Mouse (Mus musculus) left cerebral cortex, postnatal 14 days (tissue): ENCODE measurements around the gene Nqo1. TPM values are rescaled to one million over a fixed set of nuclear protein-coding genes. Genes with fewer than 3 reads are reported as not detected.

Source experiments
- DNase-seq, 2 experiments: peaks; one replicate each; pipeline ENCODE4 v3.0.0; 2021 to 2022; ENCODE audit warnings: low spot score in 2 of 2, mixed read lengths in 1 of 2
- intact Hi-C: fragments of 180-260 bp; cut with DNase I; formaldehyde crosslinking; loops from one replicate; pipeline ENCODE4 v1.15.1; 2025
- total RNA-seq, 2 experiments: library from RNA; stranded (reverse); gene quantifications; 2 replicates each; pipeline ENCODE4 v1.2.3; 2021

Gene Nqo1
- total RNA-seq, 2 experiments from 2014 or later = 3.2 to 4.1 TPM

DNA sequence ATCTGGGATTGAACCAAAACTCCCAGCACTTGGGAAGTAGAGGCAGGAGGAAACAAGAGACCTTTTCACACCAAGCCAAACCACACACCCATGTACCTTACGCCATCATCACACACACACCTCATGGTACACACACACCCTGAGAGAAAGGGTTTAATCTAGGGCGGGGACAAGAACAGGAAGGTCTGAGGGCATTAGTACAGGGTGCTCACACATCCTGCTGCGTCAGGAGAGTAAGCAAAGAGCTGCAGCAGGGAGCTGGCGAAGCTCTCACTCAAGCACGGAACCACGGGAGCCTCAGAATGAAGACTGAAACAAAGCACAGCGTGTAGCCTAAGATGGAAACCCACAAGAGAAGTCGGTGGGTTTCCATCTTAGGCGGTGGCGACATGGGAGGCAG lies 10.9 kb upstream of the Nqo1 start:
- intact Hi-C loops = no loop called here

DNA sequence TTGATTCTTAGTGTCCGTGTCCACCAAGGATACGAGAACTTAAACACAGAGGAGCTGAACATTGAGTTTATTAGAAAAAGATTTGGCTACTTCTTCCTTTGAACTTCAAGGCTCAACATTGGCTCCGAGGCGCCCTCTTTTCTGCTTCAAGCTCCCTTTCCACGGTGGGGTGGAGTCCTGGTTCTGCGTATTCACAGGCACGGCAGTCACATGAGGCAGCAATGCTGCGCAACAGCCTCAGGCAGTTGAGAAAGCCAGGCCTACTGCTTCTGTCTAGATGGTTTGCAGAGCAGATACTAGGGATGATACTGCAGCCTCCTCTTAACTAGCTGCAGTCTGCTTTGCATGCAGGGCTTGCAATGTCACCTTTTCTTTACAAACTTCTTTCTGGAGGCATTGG lies 9.5 kb upstream of the Nqo1 start:
- no peak for DNase-seq

More for the DNA sequence above, 10.9 kb upstream of the Nqo1 start:
- no peak for DNase-seq

DNA sequence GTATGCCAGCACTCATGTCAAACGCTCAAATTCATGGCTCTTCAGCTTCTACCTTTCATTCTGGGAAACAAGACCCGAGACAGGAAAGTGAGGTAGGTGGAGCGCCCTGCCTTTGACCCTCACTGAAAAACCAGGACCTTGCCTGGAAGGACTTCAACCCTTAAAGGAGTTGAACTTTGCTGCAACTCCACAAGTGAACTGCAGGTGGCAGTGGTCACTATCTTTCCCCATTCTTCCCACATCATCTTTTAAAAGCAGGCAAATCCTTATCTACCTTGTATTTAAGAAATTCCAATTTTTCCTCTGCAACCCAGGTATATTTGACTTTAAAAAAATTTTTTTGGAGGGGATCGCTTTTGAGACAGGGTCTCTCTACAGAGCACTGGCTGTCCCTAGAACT lies 8.4 kb upstream of the Nqo1 start:
- intact Hi-C loops = no loop called here
- DNase-seq = no peak

More for the DNA sequence above, 9.5 kb upstream of the Nqo1 start:
- intact Hi-C loops = no loop called here

DNA sequence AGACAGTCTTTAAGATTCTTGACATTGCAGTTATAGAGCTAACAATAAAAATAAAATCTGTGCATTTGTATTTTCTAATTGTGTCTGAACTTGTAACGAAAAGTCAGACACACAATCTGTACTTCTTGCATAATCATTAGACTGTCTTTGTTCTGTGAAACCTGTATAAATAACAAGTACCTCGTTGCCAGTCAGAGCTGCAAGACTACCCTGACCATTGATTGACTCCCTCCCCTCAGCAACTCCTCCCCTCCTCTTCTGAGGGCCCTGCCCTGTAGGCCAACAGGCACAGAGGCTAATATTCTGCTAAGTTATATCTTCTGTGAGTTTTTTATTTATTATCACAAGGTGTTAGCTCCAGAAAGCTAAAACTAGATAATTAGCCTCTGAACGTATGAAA lies 2.9 kb upstream of the Nqo1 start:
- no peak for DNase-seq
- intact Hi-C loops = no loop called here

DNA sequence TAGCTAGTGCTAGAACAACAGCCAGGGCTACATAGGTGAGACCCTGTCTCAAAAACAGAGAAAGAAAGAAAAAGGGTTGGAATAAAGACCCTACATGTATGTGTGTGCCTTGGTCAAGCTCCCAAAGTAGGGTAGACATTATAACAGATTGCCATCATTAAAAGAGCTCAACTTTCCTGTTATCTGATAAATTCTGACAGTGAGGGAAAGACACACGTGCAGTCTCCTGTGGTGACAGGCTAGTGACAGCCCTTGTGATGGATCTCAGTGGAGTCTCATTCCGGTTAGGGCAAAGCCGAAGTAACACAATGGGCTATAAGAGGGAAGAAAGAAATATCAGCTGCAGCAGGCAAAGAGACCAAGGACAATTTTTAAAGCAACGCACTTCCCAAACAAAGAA lies 1.1 kb upstream of the Nqo1 start:
- no peak for DNase-seq
- intact Hi-C loops = no loop called here

DNA sequence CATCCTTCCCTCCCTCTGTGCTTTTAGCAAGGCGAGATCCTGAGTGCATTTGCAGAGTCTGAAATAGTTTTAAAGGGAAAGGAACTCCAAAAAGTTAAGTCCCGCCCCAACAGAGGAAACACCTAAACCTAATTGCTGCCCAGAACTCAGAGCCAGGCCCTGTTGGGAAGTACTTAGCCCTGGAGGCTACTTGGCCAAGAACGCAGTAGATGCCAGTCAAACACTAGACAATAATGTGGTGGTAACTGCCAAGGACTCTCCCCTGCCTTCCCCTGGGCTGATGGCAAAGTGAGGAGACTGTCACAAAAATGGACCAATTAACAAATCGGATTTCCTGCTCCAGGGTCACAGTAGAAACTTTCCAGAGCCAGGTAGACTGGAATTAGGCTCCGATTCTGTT lies 1.1 kb downstream of the Nqo1 start:
- intact Hi-C loops = no loop called here
- DNase-seq = no peak

DNA sequence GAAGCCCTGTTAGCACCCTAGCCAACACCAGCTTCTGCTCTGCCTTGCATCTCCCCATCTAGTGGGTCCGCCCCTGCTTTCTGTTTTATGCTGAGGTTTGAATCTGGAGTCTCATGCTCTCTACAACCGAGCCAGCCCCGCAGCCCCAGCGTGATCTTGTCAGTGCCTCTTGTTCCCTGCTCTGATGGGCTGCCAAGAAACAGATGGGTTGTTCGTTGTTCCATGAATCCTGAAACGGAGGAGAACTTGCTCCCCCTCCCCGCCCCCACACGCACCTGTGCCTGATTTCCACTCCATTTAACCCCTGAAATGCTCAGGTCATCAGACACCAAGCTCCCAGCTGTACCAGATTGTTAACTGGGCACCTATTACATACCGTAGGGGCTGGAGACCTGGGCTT lies 3.5 kb downstream of the Nqo1 start:
- intact Hi-C loops = no loop called here
- peak; percentile 8 to 25 for DNase-seq

DNA sequence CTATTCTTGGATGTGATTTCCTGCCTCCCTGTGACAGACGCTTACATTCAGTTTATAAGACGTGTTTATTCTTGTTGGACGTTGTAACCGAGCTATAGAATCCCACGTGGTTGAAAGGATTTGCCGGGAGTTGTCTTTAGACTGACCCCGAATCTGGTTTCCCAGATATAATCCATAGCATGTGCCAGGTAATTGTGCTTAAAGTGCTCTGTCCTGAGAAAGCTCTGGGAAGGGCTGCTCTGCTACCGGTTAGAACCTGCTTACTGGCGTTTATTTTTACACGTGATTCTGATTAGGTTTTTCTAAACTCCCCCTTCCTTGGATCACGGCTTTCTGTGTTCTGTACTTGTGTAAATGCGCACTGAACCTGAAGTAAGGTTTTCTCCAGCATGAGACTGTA lies 5.3 kb downstream of the Nqo1 start:
- intact Hi-C loops = no loop called here

DNA sequence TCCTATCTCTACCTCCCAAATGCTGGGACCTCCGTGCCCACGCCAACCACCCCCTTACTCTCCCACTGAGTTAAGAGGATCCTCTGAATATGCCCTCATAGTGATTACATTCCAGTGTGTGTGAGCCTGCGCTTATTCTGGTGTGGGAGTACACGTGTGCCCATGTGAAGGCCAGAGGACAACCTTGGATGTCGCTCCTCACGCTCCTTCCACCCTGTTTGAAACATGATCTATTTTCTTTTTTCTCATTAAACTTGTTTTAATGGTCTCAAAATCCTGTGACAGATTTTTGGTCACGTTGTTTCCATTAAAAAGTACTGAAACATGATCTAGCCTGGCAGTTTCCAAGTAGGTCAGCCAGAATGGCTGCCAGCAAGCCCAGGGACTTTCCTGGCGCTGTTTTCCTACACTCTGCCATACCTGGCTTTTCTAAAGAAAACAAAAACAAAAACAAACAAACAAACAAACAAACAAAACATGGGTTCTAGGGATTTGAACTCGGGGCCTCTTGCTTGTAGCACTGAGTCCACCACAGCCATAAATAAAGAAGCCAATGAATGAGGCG lies 6.8 kb downstream of the Nqo1 start:
- intact Hi-C loops = no loop called here
- DNase-seq = no peak

More for the DNA sequence above, 5.3 kb downstream of the Nqo1 start:
- DNase-seq = no peak

DNA sequence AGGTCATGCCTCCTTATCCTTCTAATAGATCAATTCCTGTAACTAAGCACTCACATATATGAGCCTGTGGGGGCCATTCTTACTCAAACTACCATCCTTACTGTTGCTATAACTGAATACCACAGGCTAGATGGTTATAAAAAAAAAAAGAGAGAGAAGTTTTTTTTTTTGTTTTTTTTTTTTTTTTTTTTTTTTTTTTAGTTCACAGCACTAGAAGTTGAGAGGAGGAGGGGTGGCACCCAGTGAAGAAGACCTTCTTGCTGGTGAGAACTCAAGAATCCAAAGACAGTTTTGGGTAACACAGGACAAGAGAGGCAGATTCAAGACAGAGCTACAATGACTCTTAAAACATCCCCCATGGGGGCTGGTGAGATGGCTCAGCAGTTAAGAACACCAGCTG lies 7.6 kb downstream of the Nqo1 start:
- intact Hi-C loops = no loop called here
- no peak for DNase-seq

DNA sequence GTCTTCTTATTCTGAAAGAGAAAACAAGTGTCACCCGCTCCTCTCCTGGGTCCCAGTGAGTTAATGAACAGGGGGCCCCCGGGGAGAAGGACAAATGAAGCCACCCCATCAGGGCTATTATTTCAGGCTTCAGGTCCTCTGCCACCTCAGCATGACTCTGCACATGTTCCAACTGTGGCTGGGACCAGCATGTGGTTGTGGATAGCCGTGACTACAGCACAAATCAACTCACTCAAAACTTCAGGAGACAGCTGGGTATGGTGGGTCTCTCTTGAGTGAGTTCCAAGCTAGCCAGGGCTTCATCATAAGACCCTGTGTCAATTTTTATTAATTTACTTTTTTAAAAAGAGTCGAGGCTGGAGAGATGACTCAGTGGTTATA lies 11.9 kb downstream of the Nqo1 start:
- DNase-seq = no peak
- intact Hi-C loops = no loop called here

DNA sequence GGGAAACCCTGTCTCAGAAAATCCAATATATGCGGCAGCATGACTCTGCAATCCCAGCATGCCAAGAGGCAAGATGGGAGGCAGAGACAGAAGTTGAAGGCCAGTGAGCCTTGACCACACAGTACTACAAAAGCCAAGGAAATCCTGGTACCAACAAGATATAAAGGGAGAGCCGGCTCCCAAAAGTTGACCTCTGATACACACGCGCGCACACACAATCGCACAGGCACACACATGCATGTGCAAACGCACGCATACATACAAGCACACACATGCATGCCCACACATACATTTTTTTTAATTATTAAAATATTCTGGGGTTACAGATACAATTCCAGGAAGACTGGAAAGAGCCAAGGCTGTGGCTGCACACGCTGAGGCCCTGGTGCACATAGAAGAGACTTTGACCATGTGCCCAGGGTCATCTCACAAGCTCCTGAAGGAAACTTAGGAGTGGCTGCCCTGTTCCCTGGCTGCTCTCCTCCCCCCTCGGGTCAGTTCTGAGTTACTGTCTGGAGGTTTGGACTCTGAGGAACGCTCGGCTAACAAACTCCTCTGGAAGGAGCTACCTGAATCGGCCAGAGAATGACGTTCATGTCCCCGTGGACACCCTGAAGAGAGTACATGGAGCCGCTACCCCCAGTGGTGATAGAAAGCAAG lies 12.4 kb downstream of the Nqo1 start:
- intact Hi-C loops = no loop called here
- no peak for DNase-seq

DNA sequence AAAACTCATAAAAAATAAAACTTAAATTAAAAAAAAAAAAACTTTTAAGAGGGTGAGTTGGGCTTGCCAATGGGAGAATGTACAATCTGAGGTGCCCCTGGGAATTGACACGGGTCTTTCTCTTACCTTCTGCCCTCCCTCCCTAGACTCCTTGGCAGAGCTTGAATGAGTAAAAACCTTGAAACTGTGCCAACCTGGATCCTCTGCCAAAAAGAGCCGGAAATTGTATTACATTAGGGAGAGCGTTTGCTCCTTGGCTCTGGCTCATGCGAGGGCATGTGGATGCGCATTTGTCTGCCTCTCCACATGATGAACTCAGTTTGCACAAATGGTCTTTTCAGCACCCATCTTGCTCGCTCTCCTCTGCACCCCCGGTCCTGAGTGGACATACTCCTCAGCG lies 13.4 kb downstream of the Nqo1 start:
- DNase-seq = peak; percentile 42 to 43
- intact Hi-C loops = loop anchor here (2.0 kb wide), 1 partner anchor 35 kb away; the partner anchor contains the start of gene Nob1

DNA sequence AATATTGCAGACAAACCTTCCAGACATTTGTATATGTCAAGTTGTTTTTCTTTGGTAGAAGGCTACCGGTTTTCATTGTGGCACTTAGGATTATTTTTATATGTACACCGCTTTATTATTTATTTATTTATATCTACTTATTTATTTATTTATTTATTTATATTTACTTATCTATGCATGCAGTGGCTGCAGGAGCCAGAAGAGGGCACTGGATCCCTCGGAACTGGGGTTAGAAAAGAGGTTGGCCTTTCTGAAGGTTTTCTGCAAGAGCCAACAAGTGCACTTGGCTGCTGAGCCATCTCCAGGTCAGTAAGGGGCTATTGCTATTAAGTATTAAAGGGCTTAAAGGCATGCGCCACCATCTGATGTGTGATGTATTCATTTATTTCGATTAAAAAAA lies 15.1 kb downstream of the Nqo1 start:
- intact Hi-C loops = loop anchor here (2.0 kb wide), 1 partner anchor 37 kb away; the partner anchor contains the start of gene Nob1
- DNase-seq = peak in 1 of 2 experiments; percentile 20

DNA sequence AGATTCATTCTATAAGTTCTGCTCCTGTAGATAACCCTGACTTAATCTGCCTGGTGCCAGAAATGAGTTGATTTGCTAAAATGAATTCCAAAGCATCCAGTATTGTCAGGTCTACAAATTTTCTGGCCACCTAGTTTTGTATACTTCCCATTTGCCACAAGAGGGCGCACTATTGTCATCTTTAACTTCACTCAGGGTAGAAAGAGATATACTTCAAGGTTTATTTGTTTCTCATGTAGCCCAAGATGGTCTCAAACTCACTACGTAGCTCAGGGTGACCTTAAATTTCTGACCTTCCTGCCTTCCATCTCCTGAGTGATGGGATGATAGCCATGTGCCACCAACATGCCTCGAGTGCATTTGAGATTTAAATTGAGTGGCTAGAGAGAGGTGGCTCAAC lies 16.4 kb downstream of the Nqo1 start:
- intact Hi-C loops = no loop called here
- peak in 1 of 2 experiments; percentile 30 for DNase-seq

DNA sequence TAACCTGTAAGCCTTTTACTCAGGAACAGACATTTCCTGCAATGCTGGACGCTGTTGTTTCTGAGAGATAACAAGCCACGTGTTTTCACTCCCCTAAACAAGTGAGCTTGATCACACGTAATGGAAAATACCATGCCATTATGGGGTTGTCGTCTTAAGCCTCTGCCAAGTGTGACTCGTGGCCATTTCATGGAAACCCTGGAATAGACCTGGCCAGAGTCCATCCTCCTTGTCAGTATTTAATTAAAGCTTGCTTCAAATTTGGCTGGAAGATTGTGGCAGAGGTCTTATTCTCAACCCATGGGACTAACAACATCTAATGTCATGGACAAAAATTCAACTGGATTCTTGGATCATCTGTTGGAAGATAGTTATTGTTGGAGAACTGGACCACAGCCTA lies 16.8 kb downstream of the Nqo1 start:
- intact Hi-C loops = no loop called here
- no peak for DNase-seq

DNA sequence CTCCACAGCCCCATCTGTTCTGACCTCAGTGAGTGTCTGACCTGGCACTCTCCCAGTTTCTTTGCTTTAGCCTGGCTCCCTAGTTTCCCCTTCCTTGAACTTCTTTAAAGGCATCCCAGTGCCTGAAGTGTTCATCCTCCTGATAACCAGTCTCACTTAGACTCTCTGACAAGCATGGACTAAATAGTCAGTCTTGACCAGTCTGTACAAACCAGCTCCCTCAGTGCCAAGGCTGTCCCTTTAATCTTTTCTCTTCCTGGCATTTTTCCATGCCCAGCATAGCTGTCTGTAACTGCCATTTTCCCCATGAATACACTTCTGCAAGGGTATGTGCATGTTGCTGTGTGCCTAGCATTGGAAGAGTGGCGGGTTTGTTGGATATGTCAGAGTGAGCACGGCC lies 17.9 kb downstream of the Nqo1 start:
- intact Hi-C loops = no loop called here
- DNase-seq = no peak

DNA sequence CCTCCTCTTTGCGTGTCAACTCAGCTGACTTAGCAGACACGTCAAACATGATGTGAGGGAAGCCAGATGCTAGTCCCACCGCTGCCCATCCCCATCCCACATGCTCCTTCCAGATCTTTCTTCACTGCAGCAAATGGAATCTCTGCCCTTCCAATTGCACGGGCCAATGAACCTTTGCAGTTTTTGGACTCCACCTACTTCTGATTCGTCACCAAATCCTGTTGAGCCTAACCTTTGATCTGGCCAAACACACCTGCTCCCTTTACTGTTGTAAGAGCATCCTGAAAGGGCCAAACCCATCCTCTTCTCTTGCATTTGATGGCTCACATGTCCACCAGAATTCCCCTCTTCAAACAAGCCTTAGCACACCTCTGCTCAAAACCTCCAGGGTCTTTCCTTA lies 18.4 kb downstream of the Nqo1 start:
- intact Hi-C loops = no loop called here
- DNase-seq = no peak

DNA sequence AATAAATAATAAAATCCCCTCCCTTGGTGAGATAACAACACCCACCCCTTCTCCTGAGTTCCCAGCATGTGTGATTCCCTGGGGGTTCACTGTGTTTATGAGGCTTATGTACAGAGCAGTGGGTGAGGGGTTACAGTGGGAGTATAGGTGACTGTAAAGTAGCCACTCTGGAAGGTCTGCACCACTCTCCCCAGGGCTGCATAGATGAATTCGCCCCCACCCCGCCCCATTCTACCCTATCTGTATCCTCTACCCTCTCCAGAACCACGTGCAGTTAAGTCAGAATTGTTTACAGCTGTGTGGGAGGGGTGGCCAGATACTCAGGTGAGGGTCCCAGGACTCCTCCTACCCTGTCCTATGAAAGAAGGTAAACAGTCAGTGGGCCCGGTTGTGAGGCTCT lies 20.1 kb downstream of the Nqo1 start:
- intact Hi-C loops = no loop called here

DNA sequence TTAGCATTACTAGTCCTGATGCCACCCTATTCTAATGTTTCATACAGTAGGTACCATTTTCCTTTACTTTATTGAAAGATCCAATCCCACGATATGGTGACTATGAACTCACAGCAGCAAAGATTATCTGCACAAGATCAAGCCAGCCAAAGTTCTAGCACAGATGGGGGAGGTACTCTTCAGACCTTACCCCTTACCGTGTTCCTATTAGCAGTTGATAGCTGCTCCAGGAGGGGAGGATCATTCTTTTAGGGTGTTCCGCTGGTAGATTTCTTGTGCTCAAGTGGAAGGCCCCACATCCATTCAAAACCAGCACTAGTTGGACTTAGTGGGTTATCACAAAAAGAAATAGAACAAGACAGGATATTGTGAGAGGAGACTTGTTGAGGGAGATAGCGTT lies 21.3 kb downstream of the Nqo1 start:
- intact Hi-C loops = no loop called here
- no peak for DNase-seq

More for the DNA sequence above, 20.1 kb downstream of the Nqo1 start:
- no peak for DNase-seq

DNA sequence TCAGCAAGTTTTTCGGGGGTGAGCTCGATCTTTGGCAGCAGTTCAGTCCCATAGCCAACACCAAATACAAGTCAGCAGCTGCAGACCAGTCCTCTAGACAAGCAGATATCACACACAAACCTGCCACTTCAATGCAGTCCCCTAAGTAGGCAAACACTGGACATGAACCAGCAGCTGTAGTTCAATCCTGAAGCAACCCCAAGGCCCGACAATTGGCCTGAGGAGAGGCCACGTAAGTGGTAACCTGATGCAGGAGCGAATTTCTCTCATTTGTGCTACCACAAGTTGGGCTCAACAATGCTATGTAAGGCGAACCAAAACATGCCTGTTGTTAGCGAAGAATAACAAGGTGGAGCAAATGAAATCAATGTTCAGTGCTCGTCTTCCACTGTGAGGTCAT lies 22.3 kb downstream of the Nqo1 start:
- intact Hi-C loops = no loop called here
- no peak for DNase-seq

DNA sequence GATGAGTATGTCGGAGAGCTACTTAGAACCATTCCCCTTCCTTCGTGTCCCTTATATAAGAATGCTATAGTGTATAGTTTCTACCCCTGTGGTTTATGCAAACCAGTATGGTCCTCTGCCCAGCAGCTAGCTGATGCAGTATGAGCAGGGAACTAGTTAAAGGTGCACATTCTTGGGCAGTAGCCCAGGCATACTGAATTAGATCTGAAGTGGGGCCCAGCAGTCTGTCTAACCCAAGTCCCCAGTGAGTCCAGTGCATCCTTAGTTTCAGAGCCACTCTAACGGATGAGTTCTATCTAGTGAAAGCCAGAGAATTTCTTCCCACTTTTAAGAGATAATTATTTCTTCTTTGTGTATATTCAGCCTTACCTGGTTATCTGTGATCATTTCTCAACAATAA lies 25.7 kb downstream of the Nqo1 start:
- DNase-seq = no peak
- intact Hi-C loops = no loop called here
